Mouse (Mus musculus) adrenal gland, adult 2 months (tissue): ENCODE measurements around the gene Trim72. TPM values are rescaled to one million over a fixed set of nuclear protein-coding genes. Genes with fewer than 3 reads are reported as not detected.

ENCODE experiments used
- DNase-seq: peaks from one replicate; pipeline ENCODE4 v3.0.0; 2021
- long read RNA-seq: library from polyadenylated mRNA; stranded (forward); transcript quantifications from one replicate; pipeline ENCODE4 v2.0.0, GENCODE M21; 2021
- polyA plus RNA-seq: library from polyadenylated mRNA; depleted of rRNA; stranded (reverse); fragments of >200 nt; gene quantifications from 2 replicates; pipeline ENCODE4 v1.2.3, GENCODE M21; 2012; rRNA removed
- total RNA-seq, 2 experiments: library from RNA; stranded (reverse); gene quantifications; 2 replicates each; pipeline ENCODE4 v1.2.3; 2021

The Trim72 gene
- total RNA-seq (under 1 TPM in 1 of 2 experiments, not detected in 1; 0.17 TPM), polyA plus RNA-seq (0.16 and 0.29 TPM in 2 replicates)
- long read RNA-seq = 0 reads

DNA sequence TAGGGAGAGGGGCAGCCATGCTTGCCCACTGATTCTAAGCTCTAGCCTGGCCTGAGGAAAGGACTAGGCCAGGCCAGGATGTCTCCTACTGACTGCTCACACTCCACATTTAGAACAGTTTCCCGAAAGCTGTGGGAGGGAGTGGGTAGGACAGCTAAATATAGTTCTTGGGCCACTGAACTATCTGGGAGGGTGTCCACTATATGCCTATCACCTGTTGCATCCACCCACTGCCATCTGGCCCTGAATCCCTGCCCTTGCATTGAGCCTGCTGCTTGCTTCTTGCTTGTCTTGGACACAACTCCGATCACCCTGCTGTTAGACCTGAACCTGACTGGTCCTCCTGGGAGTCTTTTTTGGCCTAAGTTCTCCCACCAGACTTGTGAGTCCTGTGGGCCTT, at the start of gene Trim72:
TSS of gene Trim72 (plus strand) at position 262 of the 400 bp plus-strand sequence.
- DNase-seq = no peak

- DNase-seq = no peak
These were observed 44.4 kb upstream of the Trim72 start for GRCm38 (mm10) chr7:127959364-127959763.

- peak; percentile 38 for DNase-seq
These were observed 37.3 kb upstream of the Trim72 start for GRCm38 (mm10) chr7:127966371-127966918.

- peak; percentile 96 for DNase-seq
These were observed 36.5 kb upstream of the Trim72 start, which contains the start of gene Fus for GRCm38 (mm10) chr7:127967004-127967921. Gene Fus, plus strand, starts transcription at chr7:127967457.

GRCm38 (mm10) chr7:127967922-127968828, 35.6 kb upstream of the Trim72 start:
- peak; percentile 86 for DNase-seq

DNA sequence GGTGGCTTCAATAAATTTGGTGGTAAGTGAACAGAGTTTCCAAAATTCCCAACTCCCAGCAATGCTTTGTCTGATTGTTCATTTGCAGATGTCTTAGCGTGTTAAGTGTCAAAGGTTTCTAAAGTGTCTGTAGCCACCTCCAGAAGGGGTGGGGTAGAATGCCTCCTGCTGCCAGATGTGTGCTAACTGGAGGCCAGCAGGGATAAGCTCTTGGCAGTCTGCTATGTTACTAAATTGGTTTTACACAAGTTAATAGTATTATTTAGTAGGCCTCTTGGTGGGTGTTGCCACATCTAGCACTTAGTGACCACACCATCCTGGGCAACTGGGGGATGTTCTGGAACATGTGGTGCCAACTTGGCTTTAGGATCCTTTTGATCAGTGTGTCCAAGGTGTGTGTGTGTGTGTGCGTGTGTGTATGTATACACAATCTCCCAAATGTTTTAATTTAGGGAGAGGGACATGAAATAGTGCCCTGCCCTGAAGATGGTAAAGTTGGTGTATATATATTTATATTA, 29.3 kb upstream of the Trim72 start:
- DNase-seq = no peak

GRCm38 (mm10) chr7:127978856-127979255, 24.9 kb upstream of the Trim72 start:
- no peak for DNase-seq

- no peak for DNase-seq
These were observed 23.1 kb upstream of the Trim72 start for GRCm38 (mm10) chr7:127980606-127981005.

DNA sequence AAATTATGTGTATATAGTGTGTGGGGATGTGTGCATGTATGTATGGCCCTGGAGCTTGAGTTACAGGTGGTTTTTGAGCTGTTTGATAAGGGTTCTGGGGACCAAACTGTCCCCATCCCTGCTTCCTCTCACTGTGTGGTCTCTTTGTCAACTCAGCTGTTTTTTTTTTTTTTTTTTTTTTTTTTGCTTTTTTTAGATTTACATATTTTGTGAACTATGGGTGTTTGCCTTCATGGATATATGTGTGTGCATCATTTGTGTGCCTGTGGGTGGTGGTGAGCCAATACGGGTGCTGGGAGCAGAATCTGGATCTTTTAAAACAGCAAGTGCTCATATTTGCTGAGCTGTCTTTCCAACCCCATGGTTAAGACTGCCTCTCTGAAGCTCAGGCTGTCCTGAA, 14.8 kb upstream of the Trim72 start:
- no peak for DNase-seq

GRCm38 (mm10) chr7:127991643-127992487, 11.9 kb upstream of the Trim72 start:
- peak; percentile 66 for DNase-seq

GRCm38 (mm10) chr7:127992488-127993340, 11.0 kb upstream of the Trim72 start:
- no peak for DNase-seq

GRCm38 (mm10) chr7:127993341-127993977, 10.3 kb upstream of the Trim72 start, which contains the start of gene Pycard:
Gene Pycard, minus strand, starts transcription at chr7:127993867.
- peak; percentile 52 for DNase-seq

DNA sequence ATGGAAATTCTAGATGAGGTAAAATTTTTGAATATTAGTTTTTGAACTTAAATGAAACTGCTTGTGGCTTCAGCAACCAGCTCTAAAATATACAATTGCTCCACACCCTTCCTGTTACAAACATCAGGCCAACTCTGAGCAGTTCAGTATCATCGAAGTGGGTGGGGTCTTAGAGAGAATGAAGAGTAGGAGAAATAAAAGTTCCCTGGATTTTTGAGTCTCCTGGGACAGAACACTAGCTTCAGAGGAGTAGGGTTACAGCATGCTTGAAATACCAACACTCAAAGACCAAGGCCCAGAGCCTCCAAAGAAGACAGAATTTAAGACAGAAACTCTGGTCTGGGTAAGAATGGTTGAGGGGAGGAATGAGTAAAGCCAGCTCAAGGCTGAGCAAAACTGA, 4.3 kb upstream of the Trim72 start:
- DNase-seq = no peak

- DNase-seq = peak; percentile 32
These were observed 3.4 kb upstream of the Trim72 start for GRCm38 (mm10) chr7:128000068-128000950.

- no peak for DNase-seq
These were observed 651 bp upstream of the Trim72 start for GRCm38 (mm10) chr7:128003098-128003497.

- no peak for DNase-seq
These were observed 369 bp downstream of the Trim72 start for GRCm38 (mm10) chr7:128004150-128004486.

DNA sequence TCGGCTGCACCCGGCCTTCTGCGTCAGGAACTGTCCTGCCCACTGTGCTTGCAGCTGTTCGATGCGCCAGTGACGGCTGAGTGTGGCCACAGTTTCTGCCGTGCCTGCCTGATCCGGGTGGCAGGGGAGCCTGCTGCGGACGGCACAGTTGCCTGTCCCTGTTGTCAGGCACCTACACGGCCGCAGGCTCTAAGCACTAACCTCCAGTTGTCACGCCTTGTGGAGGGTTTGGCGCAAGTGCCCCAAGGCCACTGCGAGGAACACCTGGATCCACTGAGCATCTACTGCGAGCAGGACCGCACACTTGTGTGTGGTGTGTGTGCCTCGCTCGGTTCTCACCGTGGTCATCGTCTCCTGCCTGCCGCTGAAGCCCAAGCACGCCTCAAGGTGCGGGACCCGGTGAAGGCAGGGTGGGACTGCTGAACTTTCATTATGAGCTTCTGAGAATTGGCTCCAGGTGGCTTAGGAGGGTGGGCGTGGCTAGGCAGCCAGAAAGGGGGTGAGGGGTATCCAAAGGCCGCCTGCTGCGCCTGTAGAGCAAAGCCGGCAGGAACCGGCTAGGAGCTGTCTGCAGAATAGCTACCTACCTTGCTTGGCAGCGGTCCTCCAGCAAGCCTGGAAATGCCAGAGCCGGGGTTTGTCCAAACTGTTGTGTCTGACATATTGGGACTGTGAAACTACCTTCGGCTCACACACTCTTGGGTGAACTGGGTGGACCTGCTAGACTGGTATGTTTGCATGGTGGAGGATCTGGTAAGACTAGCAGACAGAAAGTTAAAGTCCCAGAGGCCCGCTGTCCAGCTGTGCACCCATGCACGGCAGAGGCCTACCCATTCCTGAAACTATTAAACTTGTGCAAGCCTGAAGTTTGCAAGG, 976 bp downstream of the Trim72 start:
- DNase-seq = no peak
